Mouse (Mus musculus): ENCODE measurements around the gene Mstn. TPM values are rescaled to one million over a fixed set of nuclear protein-coding genes. Genes with fewer than 3 reads are reported as not detected.

The Mstn gene
- total RNA-seq, 2 experiments from 2014 or later = 2.1 to 2.2 TPM

GRCm38 (mm10) chr1:53093180-53093579 lies 31.7 kb downstream of the Mstn start:
- DNase-seq (ENCODE audit: low spot score in 2 of 2) = no peak

- no peak for DNase-seq (ENCODE audit: low spot score in 2 of 2)
Measured at GRCm38 (mm10) chr1:53110561-53110960, 49.1 kb downstream of the Mstn start.

Other genes with a start within 250 kb of the Mstn start
- gene Inpp1, start 244.0 kb upstream of the Mstn start, total RNA-seq (2021) = 10 to 100 TPM; 43.9 to 46.0 TPM
- gene Hibch, start 216.7 kb upstream of the Mstn start, total RNA-seq (2021) = 10 to 100 TPM; 14.4 to 18.2 TPM
- 1 to 10 TPM; 6.3 to 9.3 TPM for gene 1700019D03Rik, start 41.5 kb upstream of the Mstn start, total RNA-seq (2021)
- not detected for gene 1700019A02Rik, start 126.0 kb downstream of the Mstn start, total RNA-seq (2021)
- gene Pms1, start 235.4 kb downstream of the Mstn start, total RNA-seq (2021) = 10 to 100 TPM; 10.8 to 11.1 TPM
- gene Ormdl1, start 235.5 kb downstream of the Mstn start, total RNA-seq (2021) = 1 to 10 TPM; 7.0 to 7.2 TPM
- not detected for gene Gm28778, start 235.5 kb downstream of the Mstn start, total RNA-seq (2021)

Measured in layer of hippocampus, postnatal 10 days (tissue).